Mouse (Mus musculus) kidney, postnatal 25 days (tissue): ENCODE measurements around the gene Acap1.
"Not testable (repeated sequence)": the region's sequence is repeated elsewhere in the genome, so short reads cannot be mapped to it uniquely, and the experiment has no call there.

Experiments
- DNase-seq, 2 experiments: peaks; one replicate each; pipeline ENCODE4 v3.0.0; 2021; ENCODE audit warnings: mixed read lengths in 2 of 2

Gene Acap1

DNA sequence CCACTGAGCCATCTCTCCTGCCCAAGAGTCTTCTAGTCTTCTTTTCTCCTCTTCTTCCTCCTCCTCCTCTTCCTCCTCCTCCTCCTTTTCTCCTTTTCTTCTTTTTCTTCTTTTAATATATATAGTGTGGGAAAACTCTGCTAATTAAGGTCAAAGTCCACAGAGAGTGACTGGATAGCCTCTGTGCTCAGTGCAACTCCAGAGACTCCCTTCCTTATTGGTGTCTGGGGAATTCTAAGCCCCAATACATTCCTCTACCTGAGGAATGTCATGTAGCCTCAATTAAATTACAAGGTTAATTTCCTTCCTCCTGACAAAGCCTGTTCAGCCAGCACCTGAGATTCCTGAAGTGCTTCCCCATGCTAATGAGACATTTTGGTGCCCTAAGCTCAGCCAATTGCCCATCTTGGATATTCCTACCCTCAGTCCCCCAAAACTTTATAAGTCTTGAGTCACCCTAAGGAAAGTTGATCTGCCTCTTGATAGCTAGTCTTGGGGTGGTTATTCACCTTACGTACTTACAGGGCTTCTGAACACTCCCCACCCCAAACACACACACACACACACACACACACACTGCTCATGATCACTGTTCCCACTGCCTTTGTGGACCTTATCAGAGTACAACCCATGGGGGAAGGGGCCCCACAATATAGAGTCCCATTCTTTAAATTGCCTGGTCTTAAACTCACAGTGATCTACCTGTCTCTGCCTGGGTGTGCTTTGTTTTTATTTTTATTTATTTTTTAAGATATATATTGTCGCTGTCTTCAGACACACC is 24.9 kb downstream of the Acap1 start:
- DNase-seq = no peak

- no peak for DNase-seq
Measured at GRCm38 (mm10) chr11:69867335-69867734, 28.0 kb downstream of the Acap1 start.

DNA sequence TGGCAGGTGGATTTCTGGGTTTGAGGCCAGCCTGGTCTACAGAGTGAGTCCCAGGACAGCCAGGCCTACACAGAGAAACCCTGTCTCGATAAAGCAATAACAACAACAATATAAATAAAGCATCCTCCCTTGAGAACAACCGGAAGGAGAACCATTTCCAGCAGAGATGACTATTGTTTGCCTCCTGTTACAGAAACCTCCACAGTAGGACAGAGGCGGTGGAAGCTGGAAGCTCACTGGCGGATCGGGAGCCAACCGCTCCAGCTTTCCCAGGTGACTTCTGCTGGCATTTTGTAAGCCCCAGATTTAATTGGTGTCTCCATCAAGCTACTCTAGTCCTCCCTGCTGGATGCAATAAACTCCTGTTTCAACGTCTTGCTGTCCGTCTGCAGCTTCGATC is 29.8 kb downstream of the Acap1 start:
- no peak for DNase-seq

GRCm38 (mm10) chr11:69864138-69864860 is 31.0 kb downstream of the Acap1 start:
- no peak for DNase-seq

GRCm38 (mm10) chr11:69863729-69864128 is 31.6 kb downstream of the Acap1 start:
- DNase-seq = not testable (repeated sequence)

DNA sequence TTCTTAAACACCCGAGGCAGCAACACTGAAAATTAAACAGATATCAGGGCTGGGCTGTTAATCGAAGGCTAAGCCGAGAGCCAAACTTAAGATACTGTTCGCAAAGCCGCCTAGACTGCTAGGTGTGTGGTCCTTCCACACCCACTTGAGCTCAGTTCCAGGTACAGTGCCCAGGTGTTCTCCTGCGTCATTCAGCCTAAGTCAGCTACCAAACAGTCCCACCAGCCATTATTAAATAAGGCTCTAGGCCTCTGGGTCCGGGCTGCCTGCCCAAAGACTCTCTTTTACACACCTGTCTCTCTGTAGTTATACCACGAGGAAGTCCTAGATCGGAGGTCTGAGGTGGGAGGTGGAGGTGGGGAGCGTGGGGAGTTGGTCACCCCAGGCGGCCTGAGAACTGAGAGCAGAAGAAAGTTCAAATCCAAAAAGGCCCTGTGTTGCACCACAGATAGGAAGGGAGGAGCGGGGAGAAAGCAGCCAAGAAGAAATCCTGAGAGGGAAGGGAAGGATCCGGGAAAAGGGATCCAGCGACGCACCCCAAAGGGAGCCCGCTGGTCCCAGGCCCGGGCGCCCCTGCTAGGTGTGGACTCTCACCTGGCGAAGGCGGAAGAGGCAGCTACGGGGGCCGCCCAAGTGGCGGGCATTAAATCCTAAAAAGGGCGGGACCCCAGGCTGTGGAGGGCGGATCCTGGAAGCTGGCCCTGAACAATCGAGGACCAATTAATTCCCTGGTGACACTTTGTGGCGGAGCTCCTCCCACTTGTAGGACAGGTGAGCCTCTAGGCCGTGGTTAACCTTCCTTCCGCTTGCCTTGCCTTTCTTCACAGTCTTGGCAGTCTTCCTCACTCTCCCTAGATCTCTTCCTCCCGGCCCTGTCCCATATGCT is 37.0 kb downstream of the Acap1 start, which contains the start of gene Tnk1:
TSS of gene Tnk1 (minus strand) at position 618 of the 886 bp plus-strand sequence.
- peak; percentile 68 to 84 for DNase-seq

- DNase-seq = peak; percentile 52 to 60
Measured at GRCm38 (mm10) chr11:69855347-69855746, 40.0 kb downstream of the Acap1 start.

DNA sequence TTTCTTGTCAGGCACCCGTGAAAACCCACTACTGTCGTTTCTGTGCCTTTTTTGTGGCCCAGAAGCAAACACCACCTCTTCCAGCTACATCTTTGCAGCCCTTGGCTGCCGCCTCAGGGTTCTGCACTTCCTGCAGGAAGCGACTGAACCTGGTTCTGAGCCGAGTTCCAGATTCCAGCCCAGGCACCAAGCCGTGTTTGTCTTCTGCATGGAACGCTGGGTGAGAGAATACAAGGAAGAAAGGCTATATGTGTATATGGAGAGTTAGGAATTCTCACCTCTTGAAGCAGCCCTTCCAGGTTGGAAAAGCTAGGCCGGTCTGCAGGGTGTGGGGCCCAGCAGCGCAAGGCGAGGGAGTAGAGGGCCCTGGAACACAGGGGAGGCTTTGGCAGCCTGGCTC is 40.7 kb downstream of the Acap1 start:
- no peak for DNase-seq

DNA sequence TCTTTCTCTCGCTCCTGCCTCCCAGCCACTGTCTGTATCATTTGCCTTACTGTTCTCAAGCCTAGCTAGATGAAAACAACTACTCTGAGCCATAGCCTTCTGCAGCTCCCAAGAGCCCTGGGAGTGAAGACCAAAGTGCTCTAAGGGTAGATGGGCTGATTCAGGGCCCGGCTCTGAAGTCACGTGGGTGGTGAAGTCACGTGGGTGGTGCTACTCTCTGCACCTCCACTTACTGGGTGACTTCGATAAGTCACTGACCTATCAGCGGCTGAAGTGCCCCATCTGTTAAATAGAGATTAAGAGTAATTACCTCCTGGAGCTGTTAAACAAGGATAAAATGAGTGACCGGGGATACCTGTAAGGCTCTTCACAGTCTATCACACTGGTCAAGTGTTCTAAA is 41.3 kb downstream of the Acap1 start:
- peak; percentile 66 to 68 for DNase-seq

GRCm38 (mm10) chr11:69850754-69851153 is 44.6 kb downstream of the Acap1 start:
- no peak for DNase-seq

- no peak for DNase-seq
Measured at GRCm38 (mm10) chr11:69849884-69850283, 45.5 kb downstream of the Acap1 start.

GRCm38 (mm10) chr11:69849128-69849527 is 46.2 kb downstream of the Acap1 start:
- no peak for DNase-seq

DNA sequence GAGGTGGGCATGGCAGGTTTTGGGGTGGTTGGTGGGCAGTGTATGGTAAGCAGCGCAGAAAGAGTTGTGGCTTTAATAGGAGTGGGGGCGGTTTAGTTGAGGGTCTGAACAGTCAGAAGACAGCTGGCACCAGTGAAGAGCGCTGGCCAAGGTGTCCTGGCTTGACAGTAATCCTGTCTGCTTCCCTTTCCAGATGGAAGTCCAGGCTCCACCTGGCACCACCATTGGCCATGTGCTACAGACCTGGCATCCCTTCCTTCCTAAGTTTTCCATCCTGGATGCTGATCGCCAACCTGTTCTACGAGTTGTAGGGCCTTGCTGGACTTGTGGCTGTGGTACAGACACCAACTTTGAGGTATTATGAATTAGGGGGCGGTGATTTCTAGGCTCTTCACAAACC is 47.3 kb downstream of the Acap1 start:
- DNase-seq = no peak

GRCm38 (mm10) chr11:69846738-69847688 is 48.3 kb downstream of the Acap1 start:
- no peak for DNase-seq

- DNase-seq = peak; percentile 95 to 97
Measured at GRCm38 (mm10) chr11:69846198-69846680, 49.1 kb downstream of the Acap1 start, which contains the start of gene Plscr3. Gene Plscr3, plus strand, starts transcription at chr11:69846376.

DNA sequence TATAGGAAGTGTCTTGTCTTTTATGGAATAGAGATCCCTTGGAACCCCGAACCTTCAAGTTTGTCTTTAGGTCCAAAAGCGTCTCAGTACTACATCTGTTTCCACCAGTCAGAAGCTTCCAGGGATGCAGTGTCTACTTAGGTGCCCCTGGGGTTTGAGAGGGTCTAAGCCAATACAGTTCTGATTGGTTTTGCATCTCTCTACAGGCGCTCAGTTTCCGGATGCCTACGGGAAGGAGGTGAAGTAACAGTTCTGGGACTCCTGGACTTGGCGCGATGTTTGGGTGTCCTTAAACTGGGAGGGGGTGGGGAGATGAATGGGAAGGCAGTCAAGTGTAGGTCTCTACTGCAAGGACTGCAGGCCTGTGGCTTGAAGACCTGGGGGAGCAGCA is 56.6 kb downstream of the Acap1 start:
- DNase-seq = peak in 1 of 2 experiments; percentile 60

DNA sequence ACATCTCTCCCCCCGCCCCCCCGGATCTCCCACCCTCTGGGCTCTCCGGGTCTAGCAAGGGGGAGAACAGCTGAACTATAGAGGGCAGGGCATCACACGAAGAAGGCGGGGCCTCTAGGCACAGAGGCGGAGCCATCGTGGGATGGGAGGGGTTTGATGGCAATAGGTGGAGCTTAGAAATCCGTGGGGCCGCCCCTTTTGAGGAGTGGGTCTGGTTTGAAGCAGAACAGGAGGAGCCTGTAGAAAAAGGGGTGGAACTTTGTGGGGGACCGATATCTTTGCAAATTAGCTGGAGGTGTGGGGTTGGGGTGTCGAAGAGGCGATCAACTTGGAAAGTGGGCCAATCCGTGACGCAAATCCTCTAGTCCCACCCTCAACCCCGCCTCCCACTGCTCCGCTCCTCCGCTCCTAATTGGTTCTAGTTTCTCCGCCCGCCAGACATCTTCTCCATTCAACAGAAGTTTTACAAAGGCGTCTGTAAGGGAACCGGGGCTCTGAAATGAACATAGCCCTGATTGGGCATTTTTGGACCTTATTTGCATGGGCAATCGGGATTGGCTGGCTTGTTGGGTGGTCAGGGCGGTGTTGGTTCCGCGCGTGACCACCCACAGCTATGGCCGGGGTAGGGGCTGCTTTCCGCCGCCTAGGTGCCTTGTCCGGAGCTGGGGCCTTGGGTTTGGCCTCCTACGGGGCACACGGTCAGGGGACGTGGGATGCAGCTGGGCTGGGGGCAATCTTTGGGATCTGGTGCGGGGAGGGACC is 57.2 kb downstream of the Acap1 start, which contains the start of gene Tmem256:
TSS of gene Tmem256 (plus strand) at position 563 of the 762 bp plus-strand sequence.
- DNase-seq = peak; percentile 98

GRCm38 (mm10) chr11:69837604-69837951 is 57.8 kb downstream of the Acap1 start, which contains the start of gene Nlgn2:
Gene Nlgn2, minus strand, starts transcription at chr11:69837784.
- DNase-seq = no peak

DNA sequence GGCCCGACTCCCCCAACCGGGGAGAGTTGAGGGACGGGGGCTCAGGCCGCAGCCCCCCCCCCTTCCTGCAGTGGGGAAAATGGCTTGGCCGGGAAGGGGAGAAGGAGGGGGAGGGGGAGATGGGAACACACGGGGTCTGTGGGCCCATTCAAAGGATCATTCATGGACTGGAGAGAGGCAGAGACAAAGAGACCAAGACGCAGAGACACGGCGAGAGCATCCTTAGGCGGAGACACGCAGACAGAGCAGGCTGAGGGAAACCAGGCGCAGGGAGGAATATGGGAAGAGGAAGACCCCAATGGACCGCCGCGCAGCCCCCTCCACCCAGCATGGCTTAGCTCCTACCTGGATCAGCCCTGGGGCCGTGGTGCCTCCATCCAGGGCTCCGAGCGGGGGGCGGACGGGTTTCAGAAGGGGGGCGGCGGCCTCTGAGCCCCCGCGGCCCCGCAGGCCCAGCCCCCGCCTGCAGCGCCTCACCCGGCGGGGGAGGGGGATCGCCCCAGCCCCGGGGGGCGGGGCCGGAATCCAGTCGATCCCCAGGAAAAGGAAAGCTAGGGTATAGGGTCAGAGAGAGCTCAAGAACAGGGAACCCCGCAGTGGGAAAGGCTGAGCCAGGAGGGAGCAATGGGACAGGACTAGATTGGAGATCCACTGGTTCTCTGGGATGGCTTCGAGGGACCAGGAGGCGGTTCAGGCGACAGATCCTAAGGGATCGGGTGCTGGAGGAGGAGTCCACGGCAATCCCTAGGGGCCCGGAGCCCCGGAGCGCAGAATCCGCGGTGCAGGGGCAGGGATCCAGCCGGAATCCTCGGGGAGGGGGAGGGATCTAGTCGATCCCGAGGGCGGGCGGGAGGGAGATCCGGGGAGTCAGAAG is 58.4 kb downstream of the Acap1 start:
- DNase-seq = peak; percentile 17 to 55

DNA sequence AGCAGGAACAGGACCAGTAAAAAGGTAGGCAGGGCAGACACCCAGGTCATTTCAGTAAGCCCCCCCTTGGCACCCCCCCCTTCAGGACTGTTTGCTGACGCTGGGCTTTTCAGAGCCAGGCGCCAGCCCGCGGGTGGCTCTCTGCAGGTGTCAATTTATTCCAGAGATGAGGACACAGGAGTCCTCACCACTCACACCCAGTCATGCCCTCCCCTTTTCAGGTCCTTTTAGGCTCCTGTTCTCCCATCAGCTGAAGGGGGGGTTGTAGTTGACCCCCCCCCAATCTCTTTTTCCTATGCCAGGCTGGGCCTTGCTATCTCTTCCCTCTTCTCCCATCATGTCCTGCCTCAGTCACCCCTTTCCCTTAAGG is 59.4 kb downstream of the Acap1 start:
- DNase-seq = no peak
